Comparison of ENCODE assay signal across 8 mouse cellular contexts in the genomic region with DNA sequence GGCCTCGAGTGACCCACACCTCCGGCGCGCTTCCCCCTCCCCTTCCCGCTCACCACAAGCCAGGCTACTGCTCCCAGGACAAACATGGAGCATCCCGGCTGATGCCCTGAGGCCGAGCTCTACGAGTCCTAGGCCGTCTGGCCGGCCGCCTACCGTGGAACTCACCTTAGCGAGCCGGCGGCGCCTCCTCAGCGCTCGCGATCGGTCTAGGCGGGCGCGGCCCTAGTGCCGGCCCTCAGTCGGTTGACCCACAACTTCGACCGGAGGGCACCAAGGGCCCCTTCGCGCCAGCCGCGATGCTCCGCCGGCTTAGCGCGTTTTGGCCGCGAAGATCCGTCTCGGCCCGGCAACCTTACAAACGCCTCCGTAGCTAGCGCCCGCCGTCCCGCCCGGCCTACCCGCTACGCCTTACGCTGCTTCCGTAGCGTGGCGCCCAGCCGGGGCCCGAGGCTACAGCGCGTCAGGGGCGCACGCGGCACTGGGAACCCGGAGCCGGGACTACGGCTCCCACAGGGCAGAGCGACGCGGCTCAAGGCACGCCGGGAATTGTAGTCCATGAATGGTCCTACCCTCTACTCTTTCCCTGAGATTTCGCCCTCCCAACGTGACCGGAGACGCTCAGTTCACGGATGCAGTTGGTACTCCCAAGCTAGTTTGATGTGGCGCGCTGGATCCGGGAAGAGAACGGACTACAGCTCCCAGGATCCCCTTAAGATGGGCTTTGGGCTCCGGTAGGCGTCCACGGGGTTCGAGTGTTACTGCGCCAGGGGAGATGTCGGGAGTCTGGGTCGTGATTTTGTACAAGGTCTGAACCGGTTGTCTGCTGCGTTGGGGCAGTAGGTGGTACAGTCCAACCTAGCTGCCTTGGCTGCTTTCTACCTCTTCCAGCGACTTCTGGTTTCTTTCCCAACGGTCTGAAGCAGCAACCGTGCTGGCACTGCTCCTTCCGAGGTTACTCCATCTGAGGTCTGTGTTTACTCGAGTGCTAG. TPM values are rescaled to one million over a fixed set of nuclear protein-coding genes. Genes with fewer than 3 reads are reported as not detected.
DNase-seq lines count a peak whose midpoint lies in the region; ATAC-seq lines count a peak whose summit lies in the region.

TSS of gene Capn15 (minus strand) at position 491 of the 989 bp plus-strand sequence.

- peak; percentile 97 for DNase-seq in ES-CJ7 (ENCODE audit: low read depth, low spot score)
- DNase-seq in cerebellum, adult 11 months, result peak; percentile 92
- peak; percentile 99 for DNase-seq in forebrain, embryonic 14.5 days (ENCODE audit: low spot score)
- DNase-seq in heart, postnatal 14 days, result peak; percentile 94 to 95
- peak; percentile 95 for DNase-seq in layer of hippocampus, adult 11-12 months (ENCODE audit: low spot score)
- DNase-seq in lung, adult 18-20 months, result peak; percentile 94 to 96
- DNase-seq in testis, postnatal 14 days (ENCODE audit: low spot score), result peak; percentile 95

- H3K4me3 ChIP-seq in forebrain, embryonic 14.5 days (ENCODE audit: low read depth, low read length), result peak within 1 kb of the TSS; percentile 90
- H3K4me3 ChIP-seq in neural tube, embryonic 15.5 days (replicated peaks), result peak within 1 kb of the TSS; percentile 92

- WGBS in forebrain, embryonic 14.5 days, result under 1% methylated on average over 87 of the region's 91 CpGs
- under 1% methylated on average over 90 of the region's 91 CpGs for WGBS in neural tube, embryonic 15.5 days

- H3K9ac ChIP-seq in forebrain, embryonic 14.5 days (ENCODE audit: low read length), result peak within 1 kb of the TSS; percentile 90
- H3K9ac ChIP-seq in neural tube, embryonic 15.5 days (replicated peaks), result peak within 1 kb of the TSS; percentile 92

- intact Hi-C loops in heart, postnatal 14 days (cut with DNase I), result loop anchor here (2.0 to 5.0 kb wide), 2 partner anchors 45 to 93 kb away; no protein-coding TSS in a partner anchor

- H3K4me2 ChIP-seq in forebrain, embryonic 14.5 days (ENCODE audit: low read length), result peak within 1 kb of the TSS; percentile 60
- peak within 1 kb of the TSS; percentile 81 for H3K4me2 ChIP-seq in neural tube, embryonic 15.5 days

- H3K27ac ChIP-seq in forebrain, embryonic 14.5 days (ENCODE audit: low read depth, low read length), result peak within 1 kb of the TSS; percentile 84
- peak within 1 kb of the TSS; percentile 92 for H3K27ac ChIP-seq in neural tube, embryonic 15.5 days (replicated peaks)

- H3K9me3 ChIP-seq in forebrain, embryonic 14.5 days (replicated peaks; ENCODE audit: control insufficient read depth, low read length), result no peaks in the 10 kb centered on the region
- H3K9me3 ChIP-seq in neural tube, embryonic 15.5 days (replicated peaks), result no peaks in the 10 kb centered on the region

- ATAC-seq in forebrain, embryonic 14.5 days, result peak; percentile 100
- ATAC-seq in neural tube, embryonic 15.5 days (ENCODE audit: low FRiP score), result peak; percentile 99

- peaks cover 22% of the 10 kb centered on the region for H3K36me3 ChIP-seq in forebrain, embryonic 14.5 days (ENCODE audit: control insufficient read depth, insufficient read depth, low read length)
- H3K36me3 ChIP-seq in neural tube, embryonic 15.5 days, result peaks cover 19% of the 10 kb centered on the region

- peaks cover 13% of the 10 kb centered on the region; the same call in 1 of the 2 replicates for H3K4me1 ChIP-seq in forebrain, embryonic 14.5 days (ENCODE audit: control insufficient read depth, insufficient read depth, low read length)
- peaks cover 47% of the 10 kb centered on the region for H3K4me1 ChIP-seq in neural tube, embryonic 15.5 days

- H3K27me3 ChIP-seq in forebrain, embryonic 14.5 days (replicated peaks; ENCODE audit: control insufficient read depth, insufficient read depth, low read length), result no peaks in the 10 kb centered on the region
- no peaks in the 10 kb centered on the region for H3K27me3 ChIP-seq in neural tube, embryonic 15.5 days (replicated peaks)

RNA-seq across cellular contexts. Expression of gene Capn15, which starts in this region (rescaled TPM):
- 17.0 and 20.3 TPM in 2 replicates for polyA plus RNA-seq in forebrain, embryonic 14.5 days (2014; fragmentation: Nextera tagmentation; extraction: Ambion mirVana)
- total RNA-seq in heart, postnatal 14 days (2021), result 10 to 100 TPM; 11.4 to 13.1 TPM
- polyA plus RNA-seq in neural tube, embryonic 15.5 days (2015; fragmentation: Nextera tagmentation; extraction: Ambion mirVana), result 20.1 and 22.5 TPM in 2 replicates

Comparison
In these comparisons a context has a peak if more than half of its experiments do, and no peak if none do; other contexts are left out.
1. Peak in every context shown above with its lines: DNase-seq, ATAC-seq, H3K4me3 ChIP-seq and H3K27ac ChIP-seq.